Mouse (Mus musculus): ENCODE measurements around the gene Nemf.

DNA sequence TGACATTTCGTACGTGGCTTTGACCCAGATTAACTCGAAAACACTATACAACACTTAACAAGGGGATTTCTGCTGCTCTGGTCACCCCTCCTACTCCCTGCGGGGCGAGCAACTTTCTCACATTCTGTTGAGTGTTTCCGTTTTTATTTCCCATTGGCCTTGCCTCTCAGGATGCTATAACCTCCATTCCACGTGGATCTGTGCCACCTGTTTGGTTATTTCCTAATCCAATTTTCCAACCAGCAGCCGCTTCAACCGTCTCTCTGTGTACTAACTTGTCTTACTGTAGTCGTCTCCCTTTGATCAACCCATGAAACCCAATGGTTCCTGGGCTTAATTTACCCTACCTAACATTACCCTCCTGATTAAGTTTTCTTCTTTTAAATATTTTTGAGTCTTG is 36.1 kb upstream of the Nemf start:
- TF ChIP-seq CTCF (IDR thresholded peaks at IDR 0.05; ENCODE audit: low read depth) (no peak), EP300 (IDR thresholded peaks at IDR 0.05; ENCODE audit: low read depth) (no peak)

All from liver, postnatal 0 days (tissue).